Mouse (Mus musculus): ENCODE data around the gene Cdc45. TPM values are rescaled to one million over a fixed set of nuclear protein-coding genes. Genes with fewer than 3 reads are reported as not detected.

The Cdc45 gene
- polyA plus RNA-seq, 1 experiment from 2014 or later = 9.6 TPM

GRCm38 (mm10) chr16:18761734-18762133 is 50.1 kb downstream of the Cdc45 start:
- Histone ChIP-seq H3K4me2 (no peak overlapping the region), H3K27ac (replicated peaks) (no peak overlapping the region), H3K9ac (no peak overlapping the region), H3K4me3 (no peak overlapping the region), H3K9me3 (no peaks in the 10 kb centered on the region), H3K27me3 (no peaks in the 10 kb centered on the region), H3K4me1 (replicated peaks) (no peaks in the 10 kb centered on the region), H3K36me3 (no peaks in the 10 kb centered on the region)
- ATAC-seq (ENCODE audit: low read depth) = no peak
- WGBS = 96% methylated on average over 4 of the region's 4 CpGs

GRCm38 (mm10) chr16:18751885-18752499 is 59.8 kb downstream of the Cdc45 start:
- no peak overlapping the region for H3K9ac ChIP-seq
- WGBS = 90% methylated on average over 10 of the region's 10 CpGs
- no peak overlapping the region for H3K27ac ChIP-seq (replicated peaks)
- no peak overlapping the region for H3K4me3 ChIP-seq
- no peaks in the 10 kb centered on the region for H3K36me3 ChIP-seq
- no peaks in the 10 kb centered on the region for H3K27me3 ChIP-seq
- H3K4me1 ChIP-seq (replicated peaks) = no peaks in the 10 kb centered on the region
- H3K4me2 ChIP-seq = no peak overlapping the region
- no peak for ATAC-seq (ENCODE audit: low read depth)
- H3K9me3 ChIP-seq = no peaks in the 10 kb centered on the region

- no peaks in the 10 kb centered on the region for H3K36me3 ChIP-seq
- no peak overlapping the region for H3K4me2 ChIP-seq
- no peak overlapping the region for H3K9ac ChIP-seq
- H3K27ac ChIP-seq (replicated peaks) = no peak overlapping the region
- no peaks in the 10 kb centered on the region for H3K9me3 ChIP-seq
- ATAC-seq (ENCODE audit: low read depth) = no peak
- no peak overlapping the region for H3K4me3 ChIP-seq
- no peaks in the 10 kb centered on the region for H3K4me1 ChIP-seq (replicated peaks)
- WGBS = 80% methylated on average over 11 of the region's 11 CpGs
- no peaks in the 10 kb centered on the region for H3K27me3 ChIP-seq
Observed at GRCm38 (mm10) chr16:18751101-18751500, 60.7 kb downstream of the Cdc45 start.

- no peak overlapping the region for H3K4me3 ChIP-seq
- no peaks in the 10 kb centered on the region for H3K9me3 ChIP-seq
- no peaks in the 10 kb centered on the region for H3K4me1 ChIP-seq (replicated peaks)
- H3K36me3 ChIP-seq = no peaks in the 10 kb centered on the region
- H3K4me2 ChIP-seq = no peak overlapping the region
- no peak for ATAC-seq (ENCODE audit: low read depth)
- 86% methylated on average over 20 of the region's 20 CpGs for WGBS
- no peak overlapping the region for H3K9ac ChIP-seq
- no peak overlapping the region for H3K27ac ChIP-seq (replicated peaks)
- H3K27me3 ChIP-seq = no peaks in the 10 kb centered on the region
Observed at GRCm38 (mm10) chr16:18746268-18747122, 65.3 kb downstream of the Cdc45 start.

- Histone ChIP-seq H3K27me3 (no peaks in the 10 kb centered on the region), H3K9ac (no peak overlapping the region), H3K9me3 (no peaks in the 10 kb centered on the region), H3K4me1 (replicated peaks) (no peaks in the 10 kb centered on the region), H3K4me3 (no peak overlapping the region), H3K4me2 (no peak overlapping the region), H3K36me3 (no peaks in the 10 kb centered on the region), H3K27ac (replicated peaks) (no peak overlapping the region)
- no peak for ATAC-seq (ENCODE audit: low read depth)
Observed at GRCm38 (mm10) chr16:18738303-18738702, 73.5 kb downstream of the Cdc45 start.

- Histone ChIP-seq H3K36me3 (no peaks in the 10 kb centered on the region), H3K4me1 (replicated peaks) (no peaks in the 10 kb centered on the region), H3K9me3 (no peaks in the 10 kb centered on the region), H3K27ac (replicated peaks) (no peak overlapping the region), H3K4me2 (no peak overlapping the region), H3K9ac (no peak overlapping the region), H3K4me3 (no peak overlapping the region), H3K27me3 (no peaks in the 10 kb centered on the region)
- no peak for ATAC-seq (ENCODE audit: low read depth)
- 61% methylated on average over 20 of the region's 20 CpGs for WGBS
Observed at GRCm38 (mm10) chr16:18733100-18733956, 78.5 kb downstream of the Cdc45 start.

- Histone ChIP-seq H3K27ac (replicated peaks) (no peak overlapping the region), H3K9me3 (no peaks in the 10 kb centered on the region), H3K4me3 (no peak overlapping the region), H3K36me3 (no peaks in the 10 kb centered on the region), H3K4me1 (replicated peaks) (no peaks in the 10 kb centered on the region), H3K4me2 (no peak overlapping the region), H3K9ac (no peak overlapping the region), H3K27me3 (no peaks in the 10 kb centered on the region)
- ATAC-seq (ENCODE audit: low read depth) = no peak
- 76% methylated on average over 3 of the region's 3 CpGs for WGBS
Observed at GRCm38 (mm10) chr16:18730640-18731039, 81.1 kb downstream of the Cdc45 start.

Other genes starting within 250 kb of the Cdc45 start
- gene Tbx1, start 221.3 kb downstream of the Cdc45 start, polyA plus RNA-seq (2015; fragmentation: Nextera tagmentation; extraction: Ambion mirVana) = 1.5 and 2.2 TPM in 2 replicates
- 9.5 and 13.6 TPM in 2 replicates for gene Gp1bb, start 189.6 kb downstream of the Cdc45 start, polyA plus RNA-seq (2015; fragmentation: Nextera tagmentation; extraction: Ambion mirVana)
- gene Gm49601, start 185.6 kb downstream of the Cdc45 start, polyA plus RNA-seq (2015; fragmentation: Nextera tagmentation; extraction: Ambion mirVana) = 14.1 and 19.2 TPM in 2 replicates
- 163 and 189 TPM in 2 replicates for gene Sept5, start 182.0 kb downstream of the Cdc45 start, polyA plus RNA-seq (2015; fragmentation: Nextera tagmentation; extraction: Ambion mirVana)
- gene Cldn5, start 35.1 kb downstream of the Cdc45 start, polyA plus RNA-seq (2015; fragmentation: Nextera tagmentation; extraction: Ambion mirVana) = 91.1 and 97.1 TPM in 2 replicates
- 110 and 114 TPM in 2 replicates for gene Ufd1, start 208 bp downstream of the Cdc45 start, polyA plus RNA-seq (2015; fragmentation: Nextera tagmentation; extraction: Ambion mirVana)
- gene 2510002D24Rik, start 24.6 kb upstream of the Cdc45 start, polyA plus RNA-seq (2015; fragmentation: Nextera tagmentation; extraction: Ambion mirVana) = 32.0 and 37.9 TPM in 2 replicates
- gene Gm28539, start 24.6 kb upstream of the Cdc45 start, polyA plus RNA-seq (2015; fragmentation: Nextera tagmentation; extraction: Ambion mirVana) = not detected in 2 replicates
- gene Mrpl40, start 64.9 kb upstream of the Cdc45 start, polyA plus RNA-seq (2015; fragmentation: Nextera tagmentation; extraction: Ambion mirVana) = 79.5 and 80.2 TPM in 2 replicates
- 15.5 and 17.9 TPM in 2 replicates for gene Hira, start 65.0 kb upstream of the Cdc45 start, polyA plus RNA-seq (2015; fragmentation: Nextera tagmentation; extraction: Ambion mirVana)